Mouse (Mus musculus) 416B (cell line): ENCODE data around the gene Slc24a5.
A peak's percentile ranks its signal among the peaks of the same experiment; 100 is the strongest.

Experiments
- DNase-seq: peaks from one replicate; pipeline ENCODE4 v3.0.0; 2011; ENCODE audit warnings: low read depth

Slc24a5 gene

GRCm38 (mm10) chr2:125119381-125120110 lies 51.6 kb downstream of the Slc24a5 start:
- DNase-seq: no peak

- peak; percentile 60 for DNase-seq
Measured at GRCm38 (mm10) chr2:125122288-125122623, 54.3 kb downstream of the Slc24a5 start.

GRCm38 (mm10) chr2:125122624-125123476 lies 54.9 kb downstream of the Slc24a5 start:
- peak; percentile 45 for DNase-seq

GRCm38 (mm10) chr2:125123477-125123852 lies 55.5 kb downstream of the Slc24a5 start, which contains the start of gene Myef2:
Myef2 (minus strand) TSS chr2:125123661.
- peak; percentile 80 for DNase-seq

GRCm38 (mm10) chr2:125125824-125126223 lies 57.9 kb downstream of the Slc24a5 start:
- peak; percentile 8 for DNase-seq

GRCm38 (mm10) chr2:125126792-125127191 lies 58.9 kb downstream of the Slc24a5 start:
- DNase-seq: no peak

- no peak for DNase-seq
Measured at GRCm38 (mm10) chr2:125134113-125134512, 66.2 kb downstream of the Slc24a5 start.

- DNase-seq: peak; percentile 15
Measured at GRCm38 (mm10) chr2:125135903-125136811, 68.2 kb downstream of the Slc24a5 start, which contains the start of gene Ctxn2. Ctxn2 (plus strand) TSS chr2:125136692.

- no peak for DNase-seq
Measured at GRCm38 (mm10) chr2:125136846-125137245, 68.9 kb downstream of the Slc24a5 start.
